Mouse (Mus musculus) MEL (cell line): ENCODE measurements around the gene Crim1. TPM values are rescaled to one million over a fixed set of nuclear protein-coding genes. Genes with fewer than 3 reads are reported as not detected.

Experiments
- DNase-seq: peaks from one replicate; pipeline ENCODE4 v3.0.0; 2011; ENCODE audit warnings: low read depth, low spot score
- H3K27ac ChIP-seq: 2 replicates; pipeline ENCODE4 v1.5.1; 2012; ENCODE audit warnings: low read depth, mild to moderate bottlenecking, control low read depth, low read length, moderate library complexity; ENCODE audit not compliant: control insufficient read depth
- H3K27me3 ChIP-seq, 2 experiments: fragments of 150-350 bp in 1 of 2; sonication (generic) in 1 of 2; 2 replicates each; pipeline ENCODE4 v1.6.1; 2012; ENCODE audit warnings: low read length in 2 of 2, mild to moderate bottlenecking in 2 of 2, improper control_type of control experiment in 1 of 2, moderate library complexity in 1 of 2; ENCODE audit not compliant: insufficient read depth in 2 of 2, control insufficient read depth in 1 of 2
- H3K36me3 ChIP-seq, 2 experiments: 2 replicates each; pipeline ENCODE4 v1.6.1; 2012 to 2014; ENCODE audit warnings: low read length in 2 of 2, improper control_type of control experiment in 1 of 2, inconsistent platforms in 1 of 2, mild to moderate bottlenecking in 1 of 2; ENCODE audit not compliant: insufficient read depth in 2 of 2, control insufficient read depth in 1 of 2
- H3K4me1 ChIP-seq, 2 experiments: fragments of 150-350 bp in 1 of 2; sonication (generic) in 1 of 2; 2 replicates each; pipeline ENCODE4 v1.6.1; 2012; ENCODE audit warnings: low read length in 2 of 2, improper control_type of control experiment in 1 of 2, mild to moderate bottlenecking in 1 of 2; ENCODE audit not compliant: insufficient read depth in 2 of 2, control insufficient read depth in 1 of 2
- H3K4me3 ChIP-seq, 2 experiments: fragments of 150-350 bp in 1 of 2; sonication (generic) in 1 of 2; 2 replicates each; pipeline ENCODE4 v1.5.1; 2012; ENCODE audit warnings: low read depth in 2 of 2, low read length in 2 of 2, mild to moderate bottlenecking in 2 of 2, moderate library complexity in 2 of 2, control low read depth in 1 of 2, improper control_type of control experiment in 1 of 2; ENCODE audit not compliant: control insufficient read depth in 1 of 2, insufficient read depth in 1 of 2
- H3K79me2 ChIP-seq: 2 replicates; pipeline ENCODE4 v1.6.1; 2012; ENCODE audit warnings: mild to moderate bottlenecking, low read length, moderate library complexity; ENCODE audit not compliant: control insufficient read depth, poor library complexity, insufficient read depth
- H3K9ac ChIP-seq: 2 replicates; pipeline ENCODE4 v1.6.1; 2012; ENCODE audit warnings: low read depth, mild to moderate bottlenecking, control low read depth, low read length, moderate library complexity; ENCODE audit not compliant: control insufficient read depth, poor library complexity, severe bottlenecking
- H3K9me3 ChIP-seq: fragments of 150-350 bp; sonication (generic); replicated peaks from 2 replicates; pipeline ENCODE4 v1.6.1; 2012; ENCODE audit warnings: mild to moderate bottlenecking, low read length, improper control_type of control experiment, moderate library complexity; ENCODE audit not compliant: insufficient read depth
- CHD1 ChIP-seq: IDR thresholded peaks from 2 replicates; pipeline ENCODE4 v1.6.1; 2012; ENCODE audit warnings: low read depth, mild to moderate bottlenecking, inconsistent platforms, low read length, improper control_type of control experiment
- CHD2 ChIP-seq: IDR thresholded peaks from 2 replicates; pipeline ENCODE4 v1.6.1; 2011; ENCODE audit warnings: low read length, improper control_type of control experiment
- E2F4 ChIP-seq: IDR thresholded peaks from 2 replicates; pipeline ENCODE4 v1.6.1; 2011; ENCODE audit warnings: low read depth, low read length, improper control_type of control experiment, borderline replicate concordance
- ELF1 ChIP-seq: IDR thresholded peaks from 2 replicates; pipeline ENCODE4 v1.6.1; 2014; ENCODE audit warnings: low read depth, mild to moderate bottlenecking, inconsistent platforms, low read length, improper control_type of control experiment, moderate library complexity
- EP300 ChIP-seq, 2 experiments: IDR thresholded peaks; 2 replicates each; pipeline ENCODE4 v1.6.1; 2011; ENCODE audit warnings: improper control_type of control experiment in 2 of 2, low read length in 2 of 2, low read depth in 1 of 2, mild to moderate bottlenecking in 1 of 2
- GATA1 ChIP-seq: IDR thresholded peaks from 2 replicates; pipeline ENCODE4 v1.6.1; 2011; ENCODE audit warnings: low read depth, low read length, improper control_type of control experiment
- HCFC1 ChIP-seq: IDR thresholded peaks from 2 replicates; pipeline ENCODE4 v1.6.1; 2012; ENCODE audit warnings: low read depth, mild to moderate bottlenecking, inconsistent platforms, low read length, improper control_type of control experiment, moderate library complexity
- MAFK ChIP-seq: IDR thresholded peaks from 2 replicates; pipeline ENCODE4 v1.6.1; 2011; ENCODE audit warnings: low read depth, mild to moderate bottlenecking, low read length, improper control_type of control experiment, borderline replicate concordance
- MAX ChIP-seq: IDR thresholded peaks from 2 replicates; pipeline ENCODE4 v1.6.1; 2011; ENCODE audit warnings: low read length, improper control_type of control experiment
- MAZ ChIP-seq: IDR thresholded peaks from 2 replicates; pipeline ENCODE4 v1.6.1; 2012; ENCODE audit warnings: low read depth, mild to moderate bottlenecking, inconsistent platforms, low read length, improper control_type of control experiment
- POLR2AphosphoS5 ChIP-seq: IDR thresholded peaks from 2 replicates; pipeline ENCODE4 v1.6.1; 2012; ENCODE audit warnings: low read depth, borderline replicate concordance, mild to moderate bottlenecking, inconsistent platforms, low read length, moderate library complexity, mixed read lengths
- RAD21 ChIP-seq: IDR thresholded peaks from 2 replicates; pipeline ENCODE4 v1.6.1; 2011; ENCODE audit warnings: mild to moderate bottlenecking, low read depth, low read length, improper control_type of control experiment
- RCOR1 ChIP-seq: IDR thresholded peaks from 2 replicates; pipeline ENCODE4 v1.6.1; 2012; ENCODE audit warnings: low read depth, mild to moderate bottlenecking, inconsistent platforms, low read length, improper control_type of control experiment
- SMC3 ChIP-seq: IDR thresholded peaks from 2 replicates; pipeline ENCODE4 v1.6.1; 2011; ENCODE audit warnings: low read depth, low read length, improper control_type of control experiment
- TBP ChIP-seq: IDR thresholded peaks from 2 replicates; pipeline ENCODE4 v1.8.0; 2011; ENCODE audit warnings: low read depth, low read length, improper control_type of control experiment
- TCF12 ChIP-seq: IDR thresholded peaks from 2 replicates; pipeline ENCODE4 v1.6.1; 2014; ENCODE audit warnings: low read depth, mild to moderate bottlenecking, inconsistent platforms, low read length, improper control_type of control experiment, moderate library complexity
- UBTF ChIP-seq: IDR thresholded peaks from 2 replicates; pipeline ENCODE4 v1.6.1; 2012; ENCODE audit warnings: low read depth, mild to moderate bottlenecking, inconsistent platforms, low read length, improper control_type of control experiment, moderate library complexity, borderline replicate concordance; ENCODE audit not compliant: insufficient read depth
- USF1 ChIP-seq: IDR thresholded peaks from 2 replicates; pipeline ENCODE4 v1.6.1; 2014; ENCODE audit warnings: low read depth, mild to moderate bottlenecking, inconsistent platforms, low read length, improper control_type of control experiment, moderate library complexity
- ZKSCAN1 ChIP-seq: IDR thresholded peaks from 2 replicates; pipeline ENCODE4 v1.6.1; 2012; ENCODE audit warnings: low read depth, mild to moderate bottlenecking, inconsistent platforms, low read length, improper control_type of control experiment, moderate library complexity
- ZMIZ1 ChIP-seq: IDR thresholded peaks from 2 replicates; pipeline ENCODE4 v1.6.1; 2012; ENCODE audit warnings: low read depth, mild to moderate bottlenecking, inconsistent platforms, low read length, improper control_type of control experiment, moderate library complexity
- ZNF384 ChIP-seq: IDR thresholded peaks from 2 replicates; pipeline ENCODE4 v1.6.1; 2012; ENCODE audit warnings: low read depth, mild to moderate bottlenecking, inconsistent platforms, low read length, improper control_type of control experiment
- polyA plus RNA-seq, 2 experiments: library from polyadenylated mRNA; stranded (reverse) in 1 of 2; unstranded in 1 of 2; fragments of >175 nt in 1 of 2; fragments of >200 nt in 1 of 2; gene quantifications; 2 replicates each; pipeline versions ENCODE4 v1.2.1 to v1.2.4; 2012; ENCODE audit warnings: low replicate concordance in 2 of 2, low read depth in 1 of 2; ENCODE audit not compliant: insufficient read length in 2 of 2, insufficient read depth in 1 of 2, missing spikeins in 1 of 2
- total RNA-seq: library from RNA; depleted of rRNA; stranded (reverse); fragments of 300-350 nt; gene quantifications from 2 replicates; pipeline ENCODE4 v1.2.3, GENCODE M21; 2012

The Crim1 gene
- total and polyA plus RNA-seq, 3 experiments, result not detected

DNA sequence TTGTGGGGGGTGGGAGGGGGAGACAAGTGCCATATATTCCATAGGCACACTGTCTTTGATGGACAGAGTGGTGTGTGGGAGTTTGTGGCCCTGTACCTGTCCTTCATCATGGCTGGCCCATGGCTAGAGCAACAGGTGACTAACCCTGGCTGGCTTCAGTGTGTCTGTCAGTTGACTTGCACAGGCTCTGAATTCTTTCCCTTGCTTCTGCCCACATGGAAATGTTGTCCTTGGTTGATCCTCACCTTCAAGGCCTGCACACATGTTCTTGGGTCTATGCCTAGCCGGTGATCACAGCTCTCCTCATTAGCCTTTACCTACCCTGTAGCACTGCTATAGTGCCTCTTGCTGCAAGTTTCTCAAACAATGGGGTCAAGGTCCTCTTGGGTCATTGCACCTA is 21.8 kb downstream of the Crim1 start:
- Histone ChIP-seq H3K27ac (no peak overlapping the region), H3K9ac (no peak overlapping the region), H3K36me3 (no peaks in the 10 kb centered on the region), H3K9me3 (no peaks in the 10 kb centered on the region), H3K27me3 (no peaks in the 10 kb centered on the region; a peak in 1 of 4 replicates), H3K4me3 (no peak overlapping the region), H3K4me1 (no peaks in the 10 kb centered on the region), H3K79me2 (no peaks in the 10 kb centered on the region)
- no peak for TF ChIP-seq POLR2AphosphoS5
- no peak for TF ChIP-seq TCF12
- no peak for TF ChIP-seq ZKSCAN1
- TF ChIP-seq TBP, result no peak
- TF ChIP-seq ZMIZ1, result no peak
- no peak for TF ChIP-seq GATA1
- no peak for TF ChIP-seq MAX
- no peak for DNase-seq

DNA sequence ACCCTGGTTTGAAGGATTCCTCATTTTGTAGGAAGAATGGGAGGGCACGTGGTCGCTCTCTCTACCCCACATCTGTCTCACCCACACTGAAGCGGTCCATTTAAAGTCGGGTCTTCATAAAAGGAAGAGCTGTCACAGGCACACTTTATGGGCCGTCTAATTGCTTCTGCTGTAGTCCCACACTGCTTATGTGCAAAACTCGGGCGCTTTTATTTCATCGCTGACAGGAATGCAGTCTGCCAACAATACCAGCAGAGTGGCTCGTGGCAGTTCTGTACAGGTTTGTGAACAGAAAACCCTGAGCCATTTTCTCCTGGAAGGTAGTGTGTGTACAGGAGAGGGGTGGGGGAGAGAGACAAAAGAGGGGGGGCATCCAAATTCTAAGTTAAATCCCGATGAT is 23.9 kb downstream of the Crim1 start:
- no peaks in the 10 kb centered on the region for H3K79me2 ChIP-seq
- no peak for DNase-seq
- no peaks in the 10 kb centered on the region for H3K4me1 ChIP-seq
- H3K4me3 ChIP-seq, result no peak overlapping the region
- no peaks in the 10 kb centered on the region for H3K9me3 ChIP-seq
- H3K9ac ChIP-seq, result no peak overlapping the region
- no peaks in the 10 kb centered on the region for H3K27me3 ChIP-seq
- no peaks in the 10 kb centered on the region for H3K36me3 ChIP-seq
- H3K27ac ChIP-seq, result no peak overlapping the region
- TF ChIP-seq E2F4 (no peak), USF1 (no peak), HCFC1 (no peak), TBP (no peak)
- TF ChIP-seq, all 39 proteins: peak for 0

DNA sequence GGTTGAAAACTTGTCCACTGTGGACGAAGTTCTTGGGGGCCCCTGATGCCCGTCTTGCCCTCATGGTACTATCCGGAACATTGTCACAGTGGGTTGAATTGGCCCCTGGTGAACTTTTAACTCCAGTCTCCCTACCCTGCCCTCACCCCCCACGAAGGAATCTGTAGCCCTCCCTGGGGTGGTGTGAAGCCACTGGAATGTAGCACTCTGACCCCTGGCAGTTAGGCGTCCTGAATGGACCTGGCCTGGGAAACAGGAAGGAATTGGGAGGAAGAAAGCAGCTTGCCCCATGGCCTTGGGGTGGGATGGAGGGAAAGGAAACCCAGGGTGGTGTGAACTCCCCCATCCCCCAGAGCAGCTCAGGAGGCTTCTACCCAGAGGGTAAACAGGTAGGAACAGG is 25.5 kb downstream of the Crim1 start:
- Histone ChIP-seq H3K4me3 (no peak overlapping the region), H3K9ac (no peak overlapping the region), H3K36me3 (no peaks in the 10 kb centered on the region), H3K27me3 (no peaks in the 10 kb centered on the region), H3K9me3 (no peaks in the 10 kb centered on the region), H3K27ac (no peak overlapping the region), H3K79me2 (no peaks in the 10 kb centered on the region)
- no peak for DNase-seq
- TF ChIP-seq GATA1 (no peak), TCF12 (no peak)
- TF ChIP-seq, all 39 proteins: peak for 0
- H3K4me1 ChIP-seq, result no peaks in the 10 kb centered on the region

DNA sequence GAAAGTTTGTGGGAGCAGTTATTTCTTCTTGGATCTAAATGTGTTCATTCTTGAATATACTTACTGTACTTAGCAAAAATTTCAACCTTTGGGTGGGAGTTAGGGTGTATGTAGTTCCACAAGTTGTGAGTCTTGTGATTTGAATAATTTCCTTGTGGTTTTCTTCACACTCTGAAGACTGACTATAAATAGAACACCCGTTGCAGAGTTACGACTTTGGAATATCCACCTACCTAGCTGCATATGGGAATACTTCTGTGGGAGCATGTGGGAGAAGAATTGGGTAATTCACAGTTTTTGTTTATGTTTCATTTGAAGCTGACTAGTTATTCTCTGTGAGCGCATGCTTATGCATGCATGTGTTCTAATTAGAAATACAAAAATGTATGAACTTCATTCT is 27.2 kb downstream of the Crim1 start:
- Histone ChIP-seq H3K27me3 (no peaks in the 10 kb centered on the region), H3K36me3 (no peaks in the 10 kb centered on the region), H3K9ac (no peak overlapping the region), H3K27ac (no peak overlapping the region), H3K4me3 (no peak overlapping the region), H3K79me2 (no peaks in the 10 kb centered on the region), H3K9me3 (no peaks in the 10 kb centered on the region), H3K4me1 (no peaks in the 10 kb centered on the region)
- TF ChIP-seq MAFK (no peak), CHD2 (no peak), ELF1 (no peak), GATA1 (no peak), MAX (no peak), RCOR1 (no peak), RAD21 (no peak), TBP (no peak), SMC3 (no peak), MAZ (no peak), TCF12 (no peak), EP300 (IDR thresholded peaks at IDR 0.05; ENCODE audit: low read depth in 1 of 2, low read length in 2 of 2) (no peak), UBTF (no peak), ZMIZ1 (no peak), ZNF384 (no peak), CHD1 (no peak)
- no peak for DNase-seq
